Mouse (Mus musculus): Measurements from ENCODE around the gene Tbc1d23.
"Not testable (repeated sequence)": the region's sequence is repeated elsewhere in the genome, so short reads cannot be mapped to it uniquely, and the experiment has no call there.

Tbc1d23 gene

GRCm38 (mm10) chr16:57226444-57226843, 4.9 kb downstream of the Tbc1d23 start:
- in situ Hi-C loops (cut with MboI; ENCODE audit: low sequenced_read_pairs) = no loop called here

- in situ Hi-C loops (cut with MboI; ENCODE audit: low sequenced_read_pairs) = no loop called here
Measured at GRCm38 (mm10) chr16:57220361-57220760, 10.9 kb downstream of the Tbc1d23 start.

GRCm38 (mm10) chr16:57215957-57216356, 15.3 kb downstream of the Tbc1d23 start:
- in situ Hi-C loops (cut with MboI; ENCODE audit: low sequenced_read_pairs) = no loop called here

- in situ Hi-C loops (cut with MboI; ENCODE audit: low sequenced_read_pairs) = no loop called here
Measured at GRCm38 (mm10) chr16:57211037-57211436, 20.3 kb downstream of the Tbc1d23 start.

GRCm38 (mm10) chr16:57208342-57208741, 23.0 kb downstream of the Tbc1d23 start:
- in situ Hi-C loops (cut with MboI; ENCODE audit: low sequenced_read_pairs) = no loop called here

- in situ Hi-C loops (cut with MboI; ENCODE audit: low sequenced_read_pairs) = no loop called here
Measured at GRCm38 (mm10) chr16:57197281-57197680, 34.0 kb downstream of the Tbc1d23 start.

- in situ Hi-C loops (cut with MboI; ENCODE audit: low sequenced_read_pairs) = no loop called here
Measured at GRCm38 (mm10) chr16:57196590-57196989, 34.7 kb downstream of the Tbc1d23 start.

GRCm38 (mm10) chr16:57191214-57191613, 40.1 kb downstream of the Tbc1d23 start:
- in situ Hi-C loops (cut with MboI; ENCODE audit: low sequenced_read_pairs) = no loop called here

- in situ Hi-C loops (cut with MboI; ENCODE audit: low sequenced_read_pairs) = no loop called here
Measured at GRCm38 (mm10) chr16:57190390-57190789, 40.9 kb downstream of the Tbc1d23 start.

GRCm38 (mm10) chr16:57189493-57189892, 41.8 kb downstream of the Tbc1d23 start:
- in situ Hi-C loops (cut with MboI; ENCODE audit: low sequenced_read_pairs) = no loop called here

GRCm38 (mm10) chr16:57186618-57187017, 44.7 kb downstream of the Tbc1d23 start:
- in situ Hi-C loops (cut with MboI; ENCODE audit: low sequenced_read_pairs) = no loop called here

- in situ Hi-C loops (cut with MboI; ENCODE audit: low sequenced_read_pairs) = no loop called here
Measured at GRCm38 (mm10) chr16:57182037-57182436, 49.3 kb downstream of the Tbc1d23 start.

GRCm38 (mm10) chr16:57181180-57181579, 50.1 kb downstream of the Tbc1d23 start:
- in situ Hi-C loops (cut with MboI; ENCODE audit: low sequenced_read_pairs) = no loop called here

GRCm38 (mm10) chr16:57177664-57178063, 53.6 kb downstream of the Tbc1d23 start:
- in situ Hi-C loops (cut with MboI; ENCODE audit: low sequenced_read_pairs) = no loop called here

GRCm38 (mm10) chr16:57177254-57177653, 54.0 kb downstream of the Tbc1d23 start:
- in situ Hi-C loops (cut with MboI; ENCODE audit: low sequenced_read_pairs) = no loop called here

- in situ Hi-C loops (cut with MboI; ENCODE audit: low sequenced_read_pairs) = no loop called here
Measured at GRCm38 (mm10) chr16:57176276-57176675, 55.0 kb downstream of the Tbc1d23 start.

GRCm38 (mm10) chr16:57175751-57176150, 55.6 kb downstream of the Tbc1d23 start:
- in situ Hi-C loops (cut with MboI; ENCODE audit: low sequenced_read_pairs) = no loop called here

- in situ Hi-C loops (cut with MboI; ENCODE audit: low sequenced_read_pairs) = not testable (repeated sequence)
Measured at GRCm38 (mm10) chr16:57174480-57174879, 56.8 kb downstream of the Tbc1d23 start.

GRCm38 (mm10) chr16:57171570-57171969, 59.7 kb downstream of the Tbc1d23 start:
- in situ Hi-C loops (cut with MboI; ENCODE audit: low sequenced_read_pairs) = no loop called here

GRCm38 (mm10) chr16:57171161-57171560, 60.1 kb downstream of the Tbc1d23 start:
- in situ Hi-C loops (cut with MboI; ENCODE audit: low sequenced_read_pairs) = no loop called here

GRCm38 (mm10) chr16:57168236-57168635, 63.1 kb downstream of the Tbc1d23 start:
- in situ Hi-C loops (cut with MboI; ENCODE audit: low sequenced_read_pairs) = no loop called here

GRCm38 (mm10) chr16:57167514-57167912, 63.8 kb downstream of the Tbc1d23 start:
- in situ Hi-C loops (cut with MboI; ENCODE audit: low sequenced_read_pairs) = no loop called here

All from CH12F3 (cell line).